In the genomic region with DNA sequence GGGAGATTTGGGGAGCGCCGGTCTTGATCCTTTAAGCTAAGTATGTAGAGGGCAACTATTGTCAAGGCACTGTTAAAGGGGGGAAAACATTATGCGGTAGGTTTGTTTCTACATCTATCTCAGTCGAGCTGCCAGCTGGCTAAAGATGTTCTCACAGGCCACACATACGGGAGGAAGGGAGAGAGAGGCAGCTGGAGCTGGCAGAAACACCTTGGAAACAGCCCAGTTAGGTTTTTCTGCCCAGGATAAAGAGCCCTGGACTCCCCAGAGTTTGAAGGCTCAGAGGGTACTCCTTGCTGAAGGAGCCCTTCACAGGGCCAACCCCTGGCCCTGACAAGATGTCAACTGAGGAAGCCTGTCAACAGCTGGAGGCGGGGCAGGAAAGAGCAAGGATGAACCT, we compare ENCODE assay signal across 19 mouse cellular contexts.
A peak's percentile ranks its signal among the peaks of the same experiment; 100 is the strongest.
DNase-seq lines count a peak whose midpoint lies in the region; ATAC-seq lines count a peak whose summit lies in the region.
"Had no signal": no experiment of that assay in that cellular context is flagged by ENCODE, and none has a peak within 500 bp of the region (broad histone marks: within the 10 kb centered on the region; RNA-seq: fewer than 3 reads in every experiment).

No protein-coding gene starts in this region.

- H3K27ac ChIP-seq in embryonic facial prominence, embryonic 12.5 days = 0 out of 2 replicates have a peak overlapping the region, but pooled peaks have one; percentile 3
- no peak overlapping the region for H3K27ac ChIP-seq in embryonic facial prominence, embryonic 10.5 days (replicated peaks)
- H3K27ac ChIP-seq in heart, embryonic 10.5 days = 0 out of 2 replicates have a peak overlapping the region, but pooled peaks have one; percentile 52
- H3K27ac ChIP-seq in heart, embryonic 11.5 days (ENCODE audit: low read depth, low read length) = no peak overlapping the region
- H3K27ac ChIP-seq: embryonic facial prominence, embryonic 13.5 days; forebrain, embryonic 13.5 days; gastrocnemius, adult 2 months; heart, embryonic 15.5 days; hindbrain, embryonic 10.5 days; hindbrain, embryonic 14.5 days; intestine, embryonic 15.5 days had no signal

- H3K36me3 ChIP-seq in embryonic facial prominence, embryonic 12.5 days = no peaks in the 10 kb centered on the region
- H3K36me3 ChIP-seq in embryonic facial prominence, embryonic 10.5 days (replicated peaks) = no peaks in the 10 kb centered on the region
- H3K36me3 ChIP-seq in heart, embryonic 10.5 days = no peaks in the 10 kb centered on the region
- no peaks in the 10 kb centered on the region for H3K36me3 ChIP-seq in heart, embryonic 11.5 days (ENCODE audit: control insufficient read depth, insufficient read depth, low read length)
- H3K36me3 ChIP-seq: embryonic facial prominence, embryonic 13.5 days; heart, embryonic 15.5 days; hindbrain, embryonic 10.5 days; intestine, embryonic 15.5 days had no signal

- 61% methylated on average over 6 of the region's 6 CpGs for WGBS in embryonic facial prominence, embryonic 12.5 days
- WGBS in embryonic facial prominence, embryonic 10.5 days = 58% methylated on average over 6 of the region's 6 CpGs
- 40% methylated on average over 6 of the region's 6 CpGs for WGBS in heart, embryonic 10.5 days
- 45% methylated on average over 6 of the region's 6 CpGs for WGBS in heart, embryonic 11.5 days (ENCODE audit: insufficient replicate concordance)

- no peaks in the 10 kb centered on the region for H3K9me3 ChIP-seq in embryonic facial prominence, embryonic 12.5 days
- no peaks in the 10 kb centered on the region for H3K9me3 ChIP-seq in embryonic facial prominence, embryonic 10.5 days
- no peaks in the 10 kb centered on the region for H3K9me3 ChIP-seq in heart, embryonic 10.5 days
- H3K9me3 ChIP-seq in heart, embryonic 11.5 days (replicated peaks; ENCODE audit: control insufficient read depth, low read length) = no peaks in the 10 kb centered on the region
- H3K9me3 ChIP-seq: embryonic facial prominence, embryonic 13.5 days; forebrain, embryonic 13.5 days; heart, embryonic 15.5 days; hindbrain, embryonic 10.5 days; intestine, embryonic 15.5 days had no signal

- no peak overlapping the region for H3K4me2 ChIP-seq in embryonic facial prominence, embryonic 12.5 days (replicated peaks)
- H3K4me2 ChIP-seq in heart, embryonic 11.5 days = no peak overlapping the region
- H3K4me2 ChIP-seq: embryonic facial prominence, embryonic 13.5 days; forebrain, embryonic 13.5 days; heart, embryonic 15.5 days; hindbrain, embryonic 14.5 days; intestine, embryonic 15.5 days had no signal

- H3K4me3 ChIP-seq in embryonic facial prominence, embryonic 12.5 days = no peak overlapping the region
- H3K4me3 ChIP-seq in embryonic facial prominence, embryonic 10.5 days = no peak overlapping the region
- H3K4me3 ChIP-seq in heart, embryonic 10.5 days = no peak overlapping the region
- no peak overlapping the region for H3K4me3 ChIP-seq in heart, embryonic 11.5 days (ENCODE audit: low read depth, low read length)
- H3K4me3 ChIP-seq: embryonic facial prominence, embryonic 13.5 days; forebrain, embryonic 13.5 days; gastrocnemius, adult 2 months; heart, embryonic 15.5 days; hindbrain, embryonic 10.5 days; intestine, embryonic 15.5 days had no signal

- no peak for ATAC-seq in embryonic facial prominence, embryonic 12.5 days (ENCODE audit: insufficient number of reproducible peaks, insufficient read depth, low FRiP score, low TSS enrichment)
- no peak for ATAC-seq in heart, embryonic 11.5 days (replicated peaks; ENCODE audit: insufficient number of reproducible peaks, low FRiP score, low TSS enrichment)
- ATAC-seq: forebrain, embryonic 13.5 days; intestine, embryonic 15.5 days had no signal

- no peak overlapping the region for H3K9ac ChIP-seq in embryonic facial prominence, embryonic 12.5 days
- H3K9ac ChIP-seq in heart, embryonic 11.5 days (ENCODE audit: low read depth, low read length) = no peak overlapping the region
- H3K9ac ChIP-seq: embryonic facial prominence, embryonic 13.5 days; forebrain, embryonic 13.5 days; heart, embryonic 15.5 days; hindbrain, embryonic 14.5 days; intestine, embryonic 15.5 days had no signal

- DNase-seq in embryonic facial prominence, embryonic 10.5 days (ENCODE audit: low spot score) = no peak
- DNase-seq in heart, embryonic 10.5 days (ENCODE audit: low spot score) = no peak
- DNase-seq in kidney, postnatal 14 days = peak; percentile 6
- DNase-seq in kidney, postnatal 25 days = no peak
- DNase-seq: adrenal gland, adult 2 months; adrenal gland, postnatal 25 days; cerebellum, adult 2 months; cerebellum, postnatal 14 days; gastrocnemius, adult 2 months; gastrocnemius, postnatal 25 days; kidney, adult 18-20 months had no signal

- no peaks in the 10 kb centered on the region for H3K27me3 ChIP-seq in embryonic facial prominence, embryonic 12.5 days
- H3K27me3 ChIP-seq in embryonic facial prominence, embryonic 10.5 days (replicated peaks; ENCODE audit: low read depth, poor library complexity, severe bottlenecking) = no peaks in the 10 kb centered on the region; the same call in 1 of the 2 replicates
- no peaks in the 10 kb centered on the region; the same call in 1 of the 2 replicates for H3K27me3 ChIP-seq in heart, embryonic 10.5 days (ENCODE audit: insufficient read depth, poor library complexity, severe bottlenecking)
- no peaks in the 10 kb centered on the region for H3K27me3 ChIP-seq in heart, embryonic 11.5 days (ENCODE audit: control insufficient read depth, insufficient read depth, low read length)
- H3K27me3 ChIP-seq: embryonic facial prominence, embryonic 13.5 days; forebrain, embryonic 13.5 days; intestine, embryonic 15.5 days had no signal

- 0 out of 2 replicates have a peak, but pooled peaks cover 5% of the 10 kb centered on the region for H3K4me1 ChIP-seq in embryonic facial prominence, embryonic 12.5 days
- H3K4me1 ChIP-seq in embryonic facial prominence, embryonic 10.5 days = peaks cover 13% of the 10 kb centered on the region
- H3K4me1 ChIP-seq in heart, embryonic 10.5 days = peaks cover 36% of the 10 kb centered on the region
- H3K4me1 ChIP-seq in heart, embryonic 11.5 days (ENCODE audit: control insufficient read depth, insufficient read depth, low read length) = peaks cover 20% of the 10 kb centered on the region
- H3K4me1 ChIP-seq: forebrain, embryonic 13.5 days; intestine, embryonic 15.5 days had no signal

Comparison
In these comparisons a context has a peak if more than half of its experiments do, and no peak if none do; other contexts are left out.
1. H3K27ac ChIP-seq: peak in embryonic facial prominence, embryonic 12.5 days (single experiment) and heart, embryonic 10.5 days (single experiment); none in embryonic facial prominence, embryonic 10.5 days (single experiment) and heart, embryonic 11.5 days (single experiment).